Mouse (Mus musculus): ENCODE measurements around the gene Trappc13. TPM values are rescaled to one million over a fixed set of nuclear protein-coding genes. Genes with fewer than 3 reads are reported as not detected.
A peak's percentile ranks its signal among the peaks of the same experiment; 100 is the strongest.

The Trappc13 gene
- total RNA-seq, 2 experiments from 2014 or later = 54.5 to 55.1 TPM

GRCm38 (mm10) chr13:104145646-104146045 lies 32.6 kb downstream of the Trappc13 start:
- TF ChIP-seq CTCF (conservative IDR thresholded peaks at IDR 0.05) = no peak
- no peak for DNase-seq (ENCODE audit: low spot score in 2 of 2)
- Histone ChIP-seq H3K4me3 (no peak overlapping the region), H3K27ac (no peak overlapping the region)

GRCm38 (mm10) chr13:104144871-104145270 lies 33.4 kb downstream of the Trappc13 start:
- DNase-seq (ENCODE audit: low spot score in 2 of 2) = no peak
- no peak for TF ChIP-seq CTCF (conservative IDR thresholded peaks at IDR 0.05)
- Histone ChIP-seq H3K27ac (no peak overlapping the region), H3K4me3 (no peak overlapping the region)

DNA sequence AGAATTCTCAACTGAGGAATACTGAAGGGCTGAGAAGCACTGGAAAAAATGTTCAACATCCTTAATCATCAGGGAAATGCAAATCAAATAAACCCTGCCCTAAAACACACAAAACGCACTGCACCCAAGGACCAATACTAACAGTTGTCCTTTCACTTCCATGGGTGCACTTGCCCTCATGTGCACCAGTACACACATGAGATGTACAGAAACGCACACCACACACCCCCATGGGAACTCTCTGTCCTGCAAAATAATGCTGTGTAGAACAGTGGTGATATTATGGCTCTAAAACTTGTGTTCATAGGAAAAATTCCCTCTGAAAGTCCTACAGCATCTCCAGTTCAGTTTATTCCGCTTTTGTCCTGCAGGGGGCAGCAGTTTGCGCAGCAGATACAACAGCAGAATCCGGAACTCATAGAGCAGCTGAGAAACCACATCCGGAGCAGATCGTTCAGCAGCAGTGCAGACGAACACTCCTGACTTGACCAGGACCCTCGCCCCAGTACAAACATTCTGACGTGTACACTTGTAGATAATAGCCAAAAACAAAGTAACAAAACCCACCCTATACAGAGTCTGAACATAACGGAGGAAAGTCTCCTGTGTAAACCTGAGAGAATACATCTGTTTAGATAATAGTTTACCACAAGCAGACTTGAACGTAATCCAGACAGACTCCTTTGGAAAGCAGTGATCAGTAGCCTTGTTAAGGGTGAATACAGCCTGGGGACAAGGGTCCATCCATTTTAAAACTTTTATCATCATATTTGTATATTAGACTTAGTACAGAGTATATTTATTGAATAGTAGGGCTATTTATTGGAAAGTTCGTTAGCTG lies 38.7 kb downstream of the Trappc13 start:
- peak; percentile 96 for TF ChIP-seq CTCF (conservative IDR thresholded peaks at IDR 0.05)
- peak overlapping the region; percentile 26 for H3K4me3 ChIP-seq
- H3K27ac ChIP-seq = peak overlapping the region; percentile 53; the same call in 1 of the 2 replicates
- peak; percentile 70 to 88 for DNase-seq (ENCODE audit: low spot score in 2 of 2)

- no peak overlapping the region for H3K27ac ChIP-seq
- no peak for TF ChIP-seq CTCF (conservative IDR thresholded peaks at IDR 0.05)
- DNase-seq (ENCODE audit: low spot score in 2 of 2) = no peak
- H3K4me3 ChIP-seq = no peak overlapping the region
Observed at GRCm38 (mm10) chr13:104134510-104135085, 43.7 kb downstream of the Trappc13 start.

- no peak for TF ChIP-seq CTCF (conservative IDR thresholded peaks at IDR 0.05)
- H3K4me3 ChIP-seq = no peak overlapping the region
- H3K27ac ChIP-seq = no peak overlapping the region
- no peak for DNase-seq (ENCODE audit: low spot score in 2 of 2)
Observed at GRCm38 (mm10) chr13:104132561-104132960, 45.7 kb downstream of the Trappc13 start.

- no peak overlapping the region for H3K4me3 ChIP-seq
- TF ChIP-seq CTCF (conservative IDR thresholded peaks at IDR 0.05) = no peak
- no peak overlapping the region for H3K27ac ChIP-seq
- DNase-seq (ENCODE audit: low spot score in 2 of 2) = no peak
Observed at GRCm38 (mm10) chr13:104123662-104124381, 54.4 kb downstream of the Trappc13 start.

- no peak for TF ChIP-seq CTCF (conservative IDR thresholded peaks at IDR 0.05)
- no peak for DNase-seq (ENCODE audit: low spot score in 2 of 2)
- Histone ChIP-seq H3K27ac (no peak overlapping the region), H3K4me3 (no peak overlapping the region)
Observed at GRCm38 (mm10) chr13:104122078-104122840, 56.0 kb downstream of the Trappc13 start.

- Histone ChIP-seq H3K4me3 (no peak overlapping the region), H3K27ac (no peak overlapping the region)
- no peak for TF ChIP-seq CTCF (conservative IDR thresholded peaks at IDR 0.05)
- peak; percentile 24 to 60 for DNase-seq (ENCODE audit: low spot score in 2 of 2)
Observed at GRCm38 (mm10) chr13:104114827-104115226, 63.4 kb downstream of the Trappc13 start.

- peak; percentile 45 for TF ChIP-seq CTCF (conservative IDR thresholded peaks at IDR 0.05)
- H3K27ac ChIP-seq = no peak overlapping the region
- DNase-seq (ENCODE audit: low spot score in 2 of 2) = no peak
- no peak overlapping the region for H3K4me3 ChIP-seq
Observed at GRCm38 (mm10) chr13:104113782-104114181, 64.5 kb downstream of the Trappc13 start.

DNA sequence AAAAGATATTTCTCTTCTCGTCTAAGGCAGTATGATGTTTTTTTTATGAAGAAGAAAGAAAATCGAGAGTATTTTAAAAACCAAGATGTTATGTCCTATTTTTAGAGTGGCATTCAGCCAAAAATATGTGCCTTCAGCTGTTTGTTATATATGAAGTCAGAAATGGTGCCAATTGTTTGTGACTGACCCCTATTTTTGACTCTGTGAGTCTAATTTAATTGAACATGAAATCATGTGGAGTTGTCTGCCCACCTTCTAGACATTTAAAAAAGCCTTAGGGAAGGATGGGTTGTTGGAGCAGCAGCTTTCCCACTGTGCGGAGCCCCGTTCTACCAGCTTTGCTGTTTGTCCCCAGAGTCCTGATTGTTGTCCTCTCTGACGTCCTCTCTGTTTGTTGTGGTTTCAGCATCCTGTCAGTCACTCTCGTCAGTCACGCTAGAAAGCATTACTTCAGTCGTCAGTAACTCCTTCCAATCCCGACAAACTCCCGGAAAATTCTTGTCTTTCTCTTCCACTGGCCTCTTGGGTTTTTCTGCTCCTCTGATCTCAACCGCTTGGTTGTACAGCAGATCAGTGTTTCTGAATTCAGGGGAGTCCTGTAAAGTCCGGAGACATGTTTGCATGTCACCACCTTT lies 65.9 kb downstream of the Trappc13 start:
- peak; percentile 10 to 21 for DNase-seq (ENCODE audit: low spot score in 2 of 2)
- no peak for TF ChIP-seq CTCF (conservative IDR thresholded peaks at IDR 0.05)
- peak overlapping the region; percentile 21; the same call in 1 of the 2 replicates for H3K4me3 ChIP-seq
- H3K27ac ChIP-seq = peak overlapping the region; percentile 95; the same call in 1 of the 2 replicates

DNA sequence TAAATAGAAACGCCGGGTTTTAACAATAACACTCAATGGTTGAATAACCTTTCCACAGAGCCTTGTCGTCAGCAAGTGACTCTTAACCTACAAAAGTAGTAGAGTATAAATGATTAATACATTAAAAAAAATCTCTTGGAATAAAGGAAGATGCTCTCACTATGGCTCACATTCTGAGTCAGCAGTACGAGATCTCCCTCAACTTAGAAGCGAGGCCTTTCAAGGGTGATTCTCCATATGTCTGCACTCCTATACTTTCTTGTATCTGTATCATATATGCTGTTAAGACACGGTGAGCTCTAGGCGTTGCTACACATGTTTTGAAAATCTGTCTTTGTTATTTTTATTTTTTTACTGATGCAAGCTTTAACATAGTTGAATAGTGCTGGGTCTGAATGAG lies 67.7 kb downstream of the Trappc13 start:
- no peak for DNase-seq (ENCODE audit: low spot score in 2 of 2)
- TF ChIP-seq CTCF (conservative IDR thresholded peaks at IDR 0.05) = no peak
- H3K27ac ChIP-seq = peak overlapping the region; percentile 95
- peak overlapping the region; percentile 99 for H3K4me3 ChIP-seq

Measured in layer of hippocampus, adult 2 months (tissue).